ENCODE assay signal across 19 mouse cellular contexts in the genomic region with DNA sequence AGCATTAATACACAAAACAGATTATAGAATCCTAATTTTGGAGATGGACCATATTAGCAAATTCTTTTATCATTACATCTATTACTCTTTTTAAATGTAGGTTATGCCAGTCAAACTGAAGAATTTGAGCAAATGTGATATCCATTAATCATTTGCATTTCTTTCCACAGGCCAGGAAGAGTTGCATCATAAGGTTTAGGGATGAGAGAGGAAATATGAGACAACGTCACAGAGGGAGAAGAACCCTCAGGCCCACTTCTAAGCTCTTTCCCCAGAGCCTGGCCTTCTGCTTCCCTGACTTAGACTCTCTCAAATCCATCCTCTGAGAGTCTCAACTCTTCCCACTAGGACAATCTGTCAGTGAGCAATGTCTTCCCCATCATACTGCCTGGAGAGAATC.
"Had no signal": no experiment of that assay in that cellular context is flagged by ENCODE, and none has a peak within 500 bp of the region (broad histone marks: within the 10 kb centered on the region; RNA-seq: fewer than 3 reads in every experiment).

No protein-coding gene starts in this region.

- H3K27ac ChIP-seq: layer of hippocampus, adult 2 months; limb, embryonic 10.5 days; limb, embryonic 13.5 days; macrophage; neural tube, embryonic 12.5 days; neural tube, embryonic 15.5 days; stomach, embryonic 15.5 days had no signal

- H3K9ac ChIP-seq: limb, embryonic 13.5 days; lung, embryonic 14.5 days; neural tube, embryonic 12.5 days; neural tube, embryonic 15.5 days; stomach, embryonic 15.5 days had no signal

- H3K27me3 ChIP-seq: limb, embryonic 13.5 days; neural tube, embryonic 12.5 days; neural tube, embryonic 15.5 days; stomach, embryonic 15.5 days had no signal

- H3K4me2 ChIP-seq: limb, embryonic 13.5 days; lung, embryonic 14.5 days; neural tube, embryonic 12.5 days; neural tube, embryonic 15.5 days; stomach, embryonic 15.5 days had no signal

- ATAC-seq: intestine, embryonic 16.5 days; lung, postnatal 0 days had no signal

- DNase-seq: kidney, adult 18-20 months; kidney, adult 9 months; kidney, postnatal 14 days; layer of hippocampus, adult 9-11 months; lung, embryonic 14.5 days; midbrain, embryonic 14.5 days; right cerebral cortex, adult 18-20 months; right cerebral cortex, postnatal 14 days; right cerebral cortex, postnatal 4 days; thymus, postnatal 25 days had no signal

- H3K4me3 ChIP-seq: layer of hippocampus, adult 2 months; limb, embryonic 10.5 days; limb, embryonic 13.5 days; neural tube, embryonic 12.5 days; neural tube, embryonic 15.5 days; stomach, embryonic 15.5 days had no signal

- H3K4me1 ChIP-seq: limb, embryonic 10.5 days; limb, embryonic 13.5 days; neural tube, embryonic 12.5 days; neural tube, embryonic 15.5 days; stomach, embryonic 15.5 days had no signal

- H3K36me3 ChIP-seq: limb, embryonic 10.5 days; limb, embryonic 13.5 days; neural tube, embryonic 12.5 days; neural tube, embryonic 15.5 days; stomach, embryonic 15.5 days had no signal

- H3K9me3 ChIP-seq: limb, embryonic 10.5 days; limb, embryonic 13.5 days; neural tube, embryonic 12.5 days; neural tube, embryonic 15.5 days; stomach, embryonic 15.5 days had no signal
